Mouse (Mus musculus) midbrain, embryonic 14.5 days (tissue): ENCODE data around the gene Mrpl41. TPM values are rescaled to one million over a fixed set of nuclear protein-coding genes. Genes with fewer than 3 reads are reported as not detected.

Experiments used
- ATAC-seq: fragments of 200-750 bp; cut with Nextera tagmentation; 2 replicates; pipeline ENCODE4 v1.8.0; 2017; ENCODE audit warnings: moderate number of reproducible peaks, moderate library complexity; ENCODE audit not compliant: low FRiP score, low TSS enrichment
- DNase-seq: peaks from one replicate; pipeline ENCODE4 v3.0.0-alpha.2; 2015
- H3K27ac ChIP-seq: fragments of 300-500 bp; sonication (generic); replicated peaks from 2 replicates; pipeline ENCODE4 v1.5.1; 2014; ENCODE audit warnings: mild to moderate bottlenecking, low read depth, low read length, moderate library complexity
- H3K27me3 ChIP-seq: fragments of 300-500 bp; sonication (generic); 2 replicates; pipeline ENCODE4 v1.6.1; 2014; ENCODE audit warnings: low read length, control low read depth, mixed read lengths; ENCODE audit not compliant: control insufficient read depth, insufficient read depth
- H3K36me3 ChIP-seq: fragments of 300-500 bp; sonication (generic); 2 replicates; pipeline ENCODE4 v1.6.1; 2014; ENCODE audit warnings: low read length, control low read depth; ENCODE audit not compliant: control insufficient read depth, insufficient read depth
- H3K4me1 ChIP-seq: fragments of 300-500 bp; sonication (generic); 2 replicates; pipeline ENCODE4 v1.6.1; 2014; ENCODE audit warnings: mild to moderate bottlenecking, antibody characterized with exemption, low read length, control low read depth; ENCODE audit not compliant: control insufficient read depth, insufficient read depth
- H3K4me2 ChIP-seq: fragments of 300-500 bp; sonication (generic); 2 replicates; pipeline ENCODE4 v1.6.1; 2014; ENCODE audit warnings: mild to moderate bottlenecking, low read length, moderate library complexity
- H3K4me3 ChIP-seq: fragments of 300-500 bp; sonication (generic); replicated peaks from 2 replicates; pipeline ENCODE4 v1.5.1; 2014; ENCODE audit warnings: low read depth, low read length
- H3K9ac ChIP-seq: fragments of 300-500 bp; sonication (generic); replicated peaks from 2 replicates; pipeline ENCODE4 v1.6.1; 2014; ENCODE audit warnings: mild to moderate bottlenecking, low read length, moderate library complexity
- H3K9me3 ChIP-seq: fragments of 300-500 bp; sonication (generic); 2 replicates; pipeline ENCODE4 v1.6.1; 2016; ENCODE audit warnings: low read length, control low read depth, mixed read lengths; ENCODE audit not compliant: control insufficient read depth
- WGBS: fragments of 180-500 bp; shearing (Covaris S2); extraction: QIAGEN DNeasy Blood & Tissue Kit; methylation state at CpG from one replicate; pipeline ENCODE4 v1.1.7; 2014; 5-methylcytosine and 5-hydroxymethylcytosine counted together
- polyA plus RNA-seq: library from polyadenylated mRNA; unstranded; fragments of >200 nt; fragmentation: Nextera tagmentation; extraction: Ambion mirVana; gene quantifications from 2 replicates; pipeline ENCODE4 v1.2.1, GENCODE M21; 2014

Gene Mrpl41
- 160 and 178 TPM in 2 replicates for polyA plus RNA-seq

- under 1% methylated on average over 64 of the region's 64 CpGs for WGBS
These were observed at the start of gene Mrpl41 for GRCm38 (mm10) chr2:24974906-24975703. Mrpl41 (minus strand) TSS chr2:24975098.

DNA sequence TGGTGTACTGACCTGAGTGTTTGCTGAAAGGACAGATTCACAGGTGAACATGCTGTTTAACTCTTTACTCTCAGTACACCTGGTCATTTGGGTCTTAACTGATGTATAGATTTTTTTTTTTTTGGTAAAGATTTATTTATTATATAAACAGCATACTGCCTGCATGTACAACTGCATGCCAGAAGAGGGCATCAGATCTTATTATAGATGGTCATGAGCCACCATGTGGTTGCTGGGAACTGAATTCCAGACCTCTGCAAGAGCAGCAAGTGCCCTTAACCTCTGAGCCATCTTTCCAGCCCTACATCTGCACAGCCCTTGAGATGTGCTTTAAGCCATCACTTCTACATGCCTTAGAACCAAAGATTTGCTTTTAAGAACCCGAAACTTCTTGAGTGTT is 47.8 kb upstream of the Mrpl41 start:
- 81% methylated on average over 1 of the region's 1 CpGs for WGBS

More at GRCm38 (mm10) chr2:24974906-24975703, at the start of gene Mrpl41:
- peak; percentile 100 for ATAC-seq
- peak within 1 kb of the TSS; percentile 88 for H3K27ac ChIP-seq
- H3K4me3 ChIP-seq: peak within 1 kb of the TSS; percentile 63
- H3K9me3 ChIP-seq: no peaks in the 10 kb centered on the region
- no peaks in the 10 kb centered on the region for H3K27me3 ChIP-seq
- peak within 1 kb of the TSS; percentile 64 for H3K4me2 ChIP-seq
- peak within 1 kb of the TSS; percentile 84 for H3K9ac ChIP-seq
- H3K4me1 ChIP-seq: peaks cover 20% of the 10 kb centered on the region
- peaks cover 33% of the 10 kb centered on the region for H3K36me3 ChIP-seq
- DNase-seq: peak; percentile 99

GRCm38 (mm10) chr2:25008250-25008649 is 33.4 kb upstream of the Mrpl41 start:
- DNase-seq (no peak), ATAC-seq (no peak)
- Histone ChIP-seq H3K4me2 (no peak overlapping the region), H3K4me3 (no peak overlapping the region), H3K4me1 (no peaks in the 10 kb centered on the region), H3K9me3 (no peaks in the 10 kb centered on the region), H3K27me3 (no peaks in the 10 kb centered on the region), H3K27ac (no peak overlapping the region), H3K36me3 (no peaks in the 10 kb centered on the region), H3K9ac (no peak overlapping the region)

More for the DNA sequence above, 47.8 kb upstream of the Mrpl41 start:
- no peak for ATAC-seq
- Histone ChIP-seq H3K9me3 (no peaks in the 10 kb centered on the region), H3K27me3 (no peaks in the 10 kb centered on the region), H3K4me3 (no peak overlapping the region), H3K9ac (no peak overlapping the region), H3K27ac (no peak overlapping the region), H3K4me2 (no peak overlapping the region), H3K36me3 (no peaks in the 10 kb centered on the region), H3K4me1 (no peaks in the 10 kb centered on the region)
- no peak for DNase-seq

DNA sequence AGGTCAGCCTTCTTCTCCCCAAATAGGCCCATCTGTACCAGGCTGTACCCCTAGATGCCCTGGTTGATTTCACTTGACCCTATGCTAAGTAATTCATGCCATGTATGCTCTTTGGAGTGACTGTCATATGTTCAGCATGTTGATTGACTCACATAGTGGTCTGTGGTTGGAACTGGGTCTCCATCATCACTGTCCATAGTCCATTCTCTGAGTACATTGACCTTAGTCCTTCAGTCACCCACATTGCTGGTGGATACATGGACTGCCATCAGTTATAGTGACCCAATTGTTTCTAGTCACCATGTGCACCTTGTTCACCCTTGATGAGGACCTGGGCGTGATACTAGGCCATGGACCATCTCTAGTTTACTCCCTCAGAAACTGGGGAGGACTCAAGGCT is 31.9 kb upstream of the Mrpl41 start:
- Histone ChIP-seq H3K4me1 (no peaks in the 10 kb centered on the region), H3K9me3 (no peaks in the 10 kb centered on the region), H3K9ac (no peak overlapping the region), H3K27ac (no peak overlapping the region), H3K36me3 (no peaks in the 10 kb centered on the region), H3K27me3 (no peaks in the 10 kb centered on the region), H3K4me2 (no peak overlapping the region), H3K4me3 (no peak overlapping the region)
- no peak for ATAC-seq
- WGBS: 94% methylated on average over 1 of the region's 1 CpGs
- DNase-seq: no peak

- H3K4me3 ChIP-seq: no peak overlapping the region
- WGBS: 35% methylated on average over 9 of the region's 9 CpGs
- ATAC-seq (no peak), DNase-seq (peak; percentile 36)
- H3K9ac ChIP-seq: no peak overlapping the region
- H3K4me1 ChIP-seq: no peaks in the 10 kb centered on the region
- H3K36me3 ChIP-seq: no peaks in the 10 kb centered on the region
- no peak overlapping the region for H3K4me2 ChIP-seq
- no peaks in the 10 kb centered on the region for H3K27me3 ChIP-seq
- no peak overlapping the region for H3K27ac ChIP-seq
- H3K9me3 ChIP-seq: no peaks in the 10 kb centered on the region
These were observed 29.3 kb upstream of the Mrpl41 start for GRCm38 (mm10) chr2:25003946-25004786.

DNA sequence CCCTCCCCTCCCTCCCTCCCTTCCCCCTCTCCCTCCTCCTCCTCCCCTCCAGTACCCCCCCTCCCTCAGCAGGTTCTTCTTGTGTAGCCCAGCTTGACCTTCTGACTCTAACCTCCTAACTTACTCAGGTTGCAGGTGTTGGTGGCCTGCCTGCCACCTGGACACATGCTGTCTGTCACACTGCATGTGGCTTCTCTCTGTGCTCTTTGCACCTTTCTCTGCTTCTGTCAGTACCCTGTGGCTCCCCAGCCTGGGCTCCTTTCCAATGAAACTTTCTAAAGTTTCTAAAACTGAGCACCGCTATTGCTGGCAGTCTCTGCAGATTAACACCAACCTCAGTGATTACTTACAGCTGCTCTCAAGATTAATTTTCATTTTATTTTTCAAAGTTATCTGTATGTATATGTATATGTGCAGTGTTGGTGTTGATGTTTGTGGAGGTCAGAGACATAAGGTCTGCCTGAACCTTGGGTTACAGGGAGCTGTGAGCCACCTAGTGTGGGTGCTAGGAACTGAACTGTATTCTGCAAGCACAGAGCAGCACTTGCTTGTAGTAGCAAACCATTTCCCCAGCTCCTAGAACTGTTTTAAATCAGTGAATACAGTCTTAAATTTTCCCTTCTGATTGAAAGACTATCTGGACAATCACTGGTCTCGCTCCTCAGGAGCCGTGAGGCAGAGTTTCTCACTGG is 25.8 kb upstream of the Mrpl41 start:
- H3K27me3 ChIP-seq: no peaks in the 10 kb centered on the region
- H3K9me3 ChIP-seq: no peaks in the 10 kb centered on the region
- H3K4me1 ChIP-seq: no peaks in the 10 kb centered on the region
- no peak overlapping the region for H3K4me3 ChIP-seq
- no peak overlapping the region for H3K4me2 ChIP-seq
- H3K27ac ChIP-seq: no peak overlapping the region
- no peak overlapping the region for H3K9ac ChIP-seq
- peak; percentile 55 for DNase-seq
- ATAC-seq: no peak
- WGBS: 83% methylated on average over 3 of the region's 3 CpGs
- no peaks in the 10 kb centered on the region for H3K36me3 ChIP-seq

- H3K36me3 ChIP-seq: no peaks in the 10 kb centered on the region
- H3K9me3 ChIP-seq: no peaks in the 10 kb centered on the region
- H3K27ac ChIP-seq: no peak overlapping the region
- ATAC-seq (no peak), DNase-seq (no peak)
- WGBS: 97% methylated on average over 2 of the region's 2 CpGs
- no peaks in the 10 kb centered on the region for H3K27me3 ChIP-seq
- H3K4me2 ChIP-seq: no peak overlapping the region
- H3K9ac ChIP-seq: no peak overlapping the region
- no peak overlapping the region for H3K4me3 ChIP-seq
- no peaks in the 10 kb centered on the region for H3K4me1 ChIP-seq
These were observed 21.6 kb upstream of the Mrpl41 start for GRCm38 (mm10) chr2:24996471-24996870.

DNA sequence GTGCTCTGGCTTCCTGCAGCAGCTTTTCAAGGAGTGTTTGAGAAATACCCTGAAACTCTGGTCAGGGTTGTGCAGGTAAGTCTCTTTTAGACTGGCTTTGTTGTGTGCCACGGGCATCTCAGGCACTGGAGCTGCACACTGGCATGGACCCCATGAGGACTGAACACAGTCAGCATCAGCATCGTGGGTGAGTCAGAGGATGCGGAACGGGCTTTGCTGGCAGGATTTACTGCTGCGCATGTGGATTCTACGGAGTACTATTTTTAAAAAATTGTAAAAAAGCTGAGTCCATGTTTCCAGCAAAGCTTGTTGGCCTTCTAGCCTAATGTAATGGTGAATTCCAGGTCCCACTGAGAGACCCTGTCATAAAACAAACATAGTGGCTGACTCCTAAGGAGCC is 20.4 kb upstream of the Mrpl41 start:
- DNase-seq: no peak
- no peaks in the 10 kb centered on the region for H3K9me3 ChIP-seq
- no peaks in the 10 kb centered on the region for H3K4me1 ChIP-seq
- no peak overlapping the region for H3K9ac ChIP-seq
- no peak overlapping the region for H3K4me2 ChIP-seq
- no peak overlapping the region for H3K27ac ChIP-seq
- no peaks in the 10 kb centered on the region for H3K36me3 ChIP-seq
- ATAC-seq: no peak
- H3K4me3 ChIP-seq: no peak overlapping the region
- 93% methylated on average over 6 of the region's 6 CpGs for WGBS
- no peaks in the 10 kb centered on the region for H3K27me3 ChIP-seq
